10 mouse cellular contexts compared by ENCODE assay signal in the genomic region with DNA sequence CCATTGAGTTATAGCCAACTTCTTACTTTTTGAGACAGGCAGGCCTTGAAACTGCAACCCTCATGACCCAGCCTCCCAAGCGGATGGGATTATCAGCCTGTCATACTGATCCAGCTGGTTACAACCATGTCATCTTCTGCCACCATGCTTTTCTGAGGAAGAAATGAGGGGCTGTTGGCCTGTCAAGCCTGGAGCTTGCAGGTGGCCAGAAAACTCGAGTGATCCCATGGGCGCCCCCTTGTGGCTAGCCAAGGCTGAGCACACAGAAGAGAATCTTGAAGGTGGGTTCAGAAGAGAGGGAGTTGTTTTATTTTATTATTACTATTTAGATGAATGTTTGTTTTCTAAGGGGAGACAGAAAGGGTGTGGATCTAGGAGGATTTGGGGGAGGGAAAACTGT. TPM values are rescaled to one million over a fixed set of nuclear protein-coding genes. Genes with fewer than 3 reads are reported as not detected.
DNase-seq lines count a peak whose midpoint lies in the region; ATAC-seq and TF ChIP-seq lines count a peak whose summit lies in the region.
"Had no signal": no experiment of that assay in that cellular context is flagged by ENCODE, and none has a peak within 500 bp of the region (broad histone marks: within the 10 kb centered on the region; RNA-seq: fewer than 3 reads in every experiment).

No protein-coding gene starts in this region.

- no peak for TF ChIP-seq POLR2A in cerebellum, adult 2 months (IDR thresholded peaks at IDR 0.05; ENCODE audit: borderline replicate concordance, insufficient read depth, low read length)

- intact Hi-C loops in left cerebral cortex, postnatal 36 days (cut with DNase I): no loop called here

- H3K9ac ChIP-seq in forebrain, embryonic 13.5 days: no peak overlapping the region
- H3K9ac ChIP-seq: liver, embryonic 13.5 days had no signal

- no peaks in the 10 kb centered on the region for H3K4me1 ChIP-seq in cerebellum, adult 2 months (ENCODE audit: control insufficient read depth, insufficient read depth, low read length)
- no peaks in the 10 kb centered on the region for H3K4me1 ChIP-seq in forebrain, embryonic 13.5 days
- H3K4me1 ChIP-seq: liver, embryonic 13.5 days had no signal

- no peak overlapping the region for H3K4me2 ChIP-seq in forebrain, embryonic 13.5 days
- H3K4me2 ChIP-seq: liver, embryonic 13.5 days had no signal

- H3K27ac ChIP-seq in cerebellum, adult 2 months (ENCODE audit: insufficient read depth, low read length): no peak overlapping the region
- H3K27ac ChIP-seq in forebrain, embryonic 13.5 days: no peak overlapping the region
- H3K27ac ChIP-seq: liver, embryonic 13.5 days had no signal

- WGBS in cerebellum, adult 2 months: 22% methylated on average over 3 of the region's 3 CpGs
- WGBS in forebrain, embryonic 13.5 days: 30% methylated on average over 3 of the region's 3 CpGs

- TF ChIP-seq CTCF in cerebellum, adult 2 months (IDR thresholded peaks at IDR 0.05; ENCODE audit: borderline replicate concordance, insufficient read depth, low read depth, low read length): peak; percentile 28; the same call in 1 of the 2 replicates

- no peaks in the 10 kb centered on the region for H3K27me3 ChIP-seq in cerebellum, adult 2 months (ENCODE audit: control insufficient read depth, insufficient read depth, low read length)
- H3K27me3 ChIP-seq in forebrain, embryonic 13.5 days: no peaks in the 10 kb centered on the region
- H3K27me3 ChIP-seq: liver, embryonic 13.5 days had no signal

- no peaks in the 10 kb centered on the region for H3K36me3 ChIP-seq in forebrain, embryonic 13.5 days (ENCODE audit: poor library complexity, severe bottlenecking)
- H3K36me3 ChIP-seq: liver, embryonic 13.5 days had no signal

- DNase-seq in cerebellum, adult 2 months: no peak
- DNase-seq in cerebellum, adult 9-10 months: no peak
- peak; percentile 22 to 58 for DNase-seq in left cerebral cortex, adult 18-20 months (ENCODE audit: low spot score in 2 of 2)
- no peak for DNase-seq in left cerebral cortex, postnatal 36 days (ENCODE audit: low spot score in 2 of 2)
- peak; percentile 44 for DNase-seq in ES-CJ7 (ENCODE audit: low read depth, low spot score)
- DNase-seq: liver, embryonic 13.5 days had no signal

- no peak overlapping the region for H3K4me3 ChIP-seq in cerebellum, adult 2 months (replicated peaks; ENCODE audit: insufficient read depth, low read depth, low read length)
- no peak overlapping the region for H3K4me3 ChIP-seq in forebrain, embryonic 13.5 days
- H3K4me3 ChIP-seq: liver, embryonic 13.5 days had no signal

- ATAC-seq in forebrain, embryonic 13.5 days: 0 out of 2 replicates have a peak, but pooled peaks have one; percentile 33
- peak; percentile 82 for ATAC-seq in megakaryocyte progenitor cell, adult 5-6 weeks (replicated peaks; ENCODE audit: poor library complexity)
- ATAC-seq in erythroid progenitor cell, adult 5-6 weeks (replicated peaks; ENCODE audit: low FRiP score, poor library complexity, severe bottlenecking): no peak

- 0 out of 2 replicates have a peak, but pooled peaks cover 4% of the 10 kb centered on the region for H3K9me3 ChIP-seq in forebrain, embryonic 13.5 days (replicated peaks)
- H3K9me3 ChIP-seq: liver, embryonic 13.5 days had no signal

RNA-seq across cellular contexts. Expression of a gene that starts 4.1 kb away (rescaled TPM):
- 2.7 and 4.1 TPM in 2 replicates for polyA plus RNA-seq in cerebellum, adult 2 months (2012; rRNA removed)
- 1 to 10 TPM; 2.9 to 4.6 TPM for total RNA-seq in left cerebral cortex, adult 18-20 months (2021)
- 1 to 10 TPM; 1.6 to 2.5 TPM for total RNA-seq in left cerebral cortex, postnatal 36 days (2021)
- polyA plus RNA-seq in forebrain, embryonic 13.5 days (2015; fragmentation: Nextera tagmentation; extraction: Ambion mirVana): 7.6 and 9.8 TPM in 2 replicates
- not detected in 2 replicates for total RNA-seq in megakaryocyte progenitor cell, adult 5-6 weeks (2015)
- not detected in 2 replicates for total RNA-seq in megakaryocyte progenitor cell, adult 5-6 weeks (2017)
- total RNA-seq in erythroid progenitor cell, adult 5-6 weeks (2015; ENCODE audit: low replicate concordance): not detected in 2 replicates
- not detected in 2 replicates for total RNA-seq in erythroid progenitor cell, adult 5-6 weeks (2017; ENCODE audit: low replicate concordance)
- total RNA-seq: ES-E14 had no signal
- polyA plus RNA-seq: liver, embryonic 13.5 days had no signal

RNA-seq across cellular contexts. Expression of a gene that starts 49.1 kb away (rescaled TPM):
- polyA plus RNA-seq in cerebellum, adult 2 months (2012; rRNA removed): 2.1 and 2.7 TPM in 2 replicates
- 1 to 10 TPM; 3.2 to 3.5 TPM for total RNA-seq in left cerebral cortex, adult 18-20 months (2021)
- 1 to 10 TPM; 2.8 to 4.0 TPM for total RNA-seq in left cerebral cortex, postnatal 36 days (2021)
- polyA plus RNA-seq in forebrain, embryonic 13.5 days (2015; fragmentation: Nextera tagmentation; extraction: Ambion mirVana): 0.40 and 0.60 TPM in 2 replicates
- 0.10 TPM in 1 of 2 replicates, not detected in the other for total RNA-seq in megakaryocyte progenitor cell, adult 5-6 weeks (2015)
- total RNA-seq in megakaryocyte progenitor cell, adult 5-6 weeks (2017): not detected in 2 replicates
- total RNA-seq in erythroid progenitor cell, adult 5-6 weeks (2015; ENCODE audit: low replicate concordance): 1.7 and 2.9 TPM in 2 replicates
- total RNA-seq in erythroid progenitor cell, adult 5-6 weeks (2017; ENCODE audit: low replicate concordance): 0.64 and 4.6 TPM in 2 replicates

Comparison
In these comparisons a context has a peak if more than half of its experiments do, and no peak if none do; other contexts are left out.
1. DNase-seq: peak in left cerebral cortex, adult 18-20 months (2 of 2) and ES-CJ7 (single experiment); none in cerebellum, adult 2 months (0 of 2), cerebellum, adult 9-10 months (single experiment) and left cerebral cortex, postnatal 36 days (0 of 2).